ENCODE assay signal across 9 mouse cellular contexts in the genomic region with DNA sequence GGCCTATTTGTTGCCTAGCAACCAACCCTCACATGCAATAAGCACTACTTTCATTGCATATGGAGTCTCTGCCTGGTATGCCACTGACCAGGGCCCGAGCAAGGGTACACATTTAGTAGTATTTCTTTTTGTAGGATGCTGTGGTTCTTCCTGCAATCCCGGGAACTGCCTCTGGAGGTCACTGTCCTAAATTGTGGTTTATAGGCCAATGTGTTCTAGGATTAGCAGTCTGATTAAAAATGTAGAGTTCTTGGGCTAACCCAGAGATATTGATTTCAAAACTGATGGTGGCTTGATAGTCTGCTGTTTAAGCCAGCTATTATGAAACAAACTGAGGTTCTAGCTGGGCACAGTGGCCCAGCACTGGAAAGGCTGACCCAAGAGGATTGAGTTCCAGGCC. TPM values are rescaled to one million over a fixed set of nuclear protein-coding genes. Genes with fewer than 3 reads are reported as not detected.
DNase-seq lines count a peak whose midpoint lies in the region; ATAC-seq and TF ChIP-seq lines count a peak whose summit lies in the region.
"Had no signal": no experiment of that assay in that cellular context is flagged by ENCODE, and none has a peak within 500 bp of the region (broad histone marks: within the 10 kb centered on the region; RNA-seq: fewer than 3 reads in every experiment).

No protein-coding gene starts in this region.

- peak; percentile 48 to 50 for DNase-seq in frontal cortex, postnatal 25 days (ENCODE audit: low spot score in 2 of 2)
- DNase-seq in 3134 (ENCODE audit: extremely low read depth, insufficient read length, low spot score) = peak; percentile 22
- DNase-seq in WW6 (ENCODE audit: low read depth, low spot score) = peak; percentile 28
- DNase-seq in embryo, embryonic 10 days (ENCODE audit: low spot score) = peak; percentile 62
- peak; percentile 82 to 84 for DNase-seq in kidney, postnatal 4 days
- peak; percentile 34 to 68 for DNase-seq in lung, postnatal 4 days
- peak; percentile 64 for DNase-seq in thymus, adult 2 months

- no peak for TF ChIP-seq CTCF in thymus, adult 2 months (IDR thresholded peaks at IDR 0.05; ENCODE audit: borderline replicate concordance, control insufficient read depth, extremely low read depth, insufficient read depth, low read length, poor library complexity)

- H3K27ac ChIP-seq in thymus, adult 2 months (ENCODE audit: control insufficient read depth, insufficient read depth, low read length) = no peak overlapping the region

- ATAC-seq in frontal cortex, adult (ENCODE audit: low TSS enrichment) = no peak

- H3K4me3 ChIP-seq in thymus, adult 2 months (ENCODE audit: control insufficient read depth, insufficient read depth, low read length) = no peak overlapping the region

- no peaks in the 10 kb centered on the region for H3K4me1 ChIP-seq in thymus, adult 2 months (replicated peaks; ENCODE audit: control insufficient read depth, insufficient read depth, low read length)

- H3K27me3 ChIP-seq in thymus, adult 2 months (ENCODE audit: control insufficient read depth, insufficient read depth, low read length) = no peaks in the 10 kb centered on the region

- WGBS in thymus, adult 2 months = 16% methylated on average over 2 of the region's 2 CpGs

- H3K36me3 ChIP-seq in thymus, adult 2 months (ENCODE audit: control insufficient read depth, insufficient read depth, low read length) = no peaks in the 10 kb centered on the region

- TF ChIP-seq POLR2A in thymus, adult 2 months (IDR thresholded peaks at IDR 0.05; ENCODE audit: control insufficient read depth, extremely low read depth, insufficient read depth, low read length, poor library complexity) = no peak

RNA-seq across cellular contexts. Expression of a gene that starts 4.9 kb away (rescaled TPM):
- 15.7 and 17.7 TPM in 2 replicates for polyA plus RNA-seq in thymus, adult 2 months (2012; rRNA removed)

RNA-seq across cellular contexts. Expression of a gene that starts 30.5 kb away (rescaled TPM):
- polyA plus RNA-seq in thymus, adult 2 months (2012; rRNA removed) = not detected in 2 replicates
- polyA plus RNA-seq: neural tube, embryonic 14.5 days had no signal

RNA-seq across cellular contexts. Expression of a gene that starts 47.4 kb away (rescaled TPM):
- polyA plus RNA-seq in thymus, adult 2 months (2012; rRNA removed) = not detected in 2 replicates

Comparison
In these comparisons a context has a peak if more than half of its experiments do, and no peak if none do; other contexts are left out.
1. DNase-seq: peak in every context shown above with its lines; median percentile 83 in kidney, postnatal 4 days; 64 in thymus, adult 2 months; 62 in embryo, embryonic 10 days; 51 in lung, postnatal 4 days; 49 in frontal cortex, postnatal 25 days; 28 in WW6; 22 in 3134.